Mouse (Mus musculus): ENCODE measurements around the gene Nprl2. TPM values are rescaled to one million over a fixed set of nuclear protein-coding genes. Genes with fewer than 3 reads are reported as not detected.

The Nprl2 gene
- polyA plus RNA-seq, 1 experiment from 2014 or later = 36.7 TPM

GRCm38 (mm10) chr9:107541005-107541404 is 1.0 kb upstream of the Nprl2 start:
- peaks cover 63% of the 10 kb centered on the region for H3K36me3 ChIP-seq (replicated peaks)
- 38% methylated on average over 10 of the region's 10 CpGs for WGBS
- no peaks in the 10 kb centered on the region for H3K27me3 ChIP-seq (ENCODE audit: poor library complexity, severe bottlenecking)
- peaks cover 53% of the 10 kb centered on the region for H3K4me1 ChIP-seq
- no peak for DNase-seq (ENCODE audit: extremely low spot score, low spot score)
- peak overlapping the region; percentile 70 for H3K4me3 ChIP-seq
- H3K9me3 ChIP-seq = no peaks in the 10 kb centered on the region
- 0 out of 2 replicates have a peak overlapping the region, but pooled peaks have one; percentile 87 for H3K27ac ChIP-seq

GRCm38 (mm10) chr9:107542352-107542686 is 293 bp downstream of the Nprl2 start:
- no peak for DNase-seq (ENCODE audit: extremely low spot score, low spot score)
- H3K4me3 ChIP-seq = peak overlapping the region; percentile 70
- peaks cover 1% of the 10 kb centered on the region; the same call in 1 of the 2 replicates for H3K27me3 ChIP-seq (ENCODE audit: poor library complexity, severe bottlenecking)
- H3K36me3 ChIP-seq (replicated peaks) = peaks cover 54% of the 10 kb centered on the region
- H3K4me1 ChIP-seq = peaks cover 53% of the 10 kb centered on the region
- no peaks in the 10 kb centered on the region for H3K9me3 ChIP-seq
- H3K27ac ChIP-seq = peak overlapping the region; percentile 87
- WGBS = under 1% methylated on average over 11 of the region's 11 CpGs

GRCm38 (mm10) chr9:107542721-107543120 is 695 bp downstream of the Nprl2 start:
- peaks cover 50% of the 10 kb centered on the region for H3K36me3 ChIP-seq (replicated peaks)
- H3K9me3 ChIP-seq = no peaks in the 10 kb centered on the region
- peaks cover 5% of the 10 kb centered on the region for H3K27me3 ChIP-seq (ENCODE audit: poor library complexity, severe bottlenecking)
- H3K27ac ChIP-seq = peak overlapping the region; percentile 87; the same call in 1 of the 2 replicates
- H3K4me1 ChIP-seq = peaks cover 53% of the 10 kb centered on the region
- peak overlapping the region; percentile 70 for H3K4me3 ChIP-seq
- DNase-seq (ENCODE audit: extremely low spot score, low spot score) = no peak
- WGBS = 52% methylated on average over 8 of the region's 8 CpGs

GRCm38 (mm10) chr9:107543299-107543698 is 1.3 kb downstream of the Nprl2 start:
- Histone ChIP-seq H3K36me3 (replicated peaks) (peaks cover 44% of the 10 kb centered on the region), H3K4me3 (peak overlapping the region; percentile 70; the same call in 1 of the 2 replicates), H3K27ac (no peak overlapping the region), H3K27me3 (ENCODE audit: poor library complexity, severe bottlenecking) (peaks cover 11% of the 10 kb centered on the region), H3K4me1 (peaks cover 59% of the 10 kb centered on the region), H3K9me3 (no peaks in the 10 kb centered on the region)
- WGBS = 87% methylated on average over 11 of the region's 11 CpGs
- no peak for DNase-seq (ENCODE audit: extremely low spot score, low spot score)

GRCm38 (mm10) chr9:107544196-107544700 is 2.2 kb downstream of the Nprl2 start:
- H3K27me3 ChIP-seq (ENCODE audit: poor library complexity, severe bottlenecking) = peaks cover 20% of the 10 kb centered on the region
- no peak for DNase-seq (ENCODE audit: extremely low spot score, low spot score)
- no peaks in the 10 kb centered on the region for H3K9me3 ChIP-seq
- H3K4me1 ChIP-seq = peaks cover 59% of the 10 kb centered on the region
- no peak overlapping the region for H3K27ac ChIP-seq
- WGBS = 94% methylated on average over 17 of the region's 17 CpGs
- H3K4me3 ChIP-seq = no peak overlapping the region; the same call in 1 of the 2 replicates
- peaks cover 35% of the 10 kb centered on the region for H3K36me3 ChIP-seq (replicated peaks)

GRCm38 (mm10) chr9:107544729-107545128 is 2.7 kb downstream of the Nprl2 start:
- H3K27ac ChIP-seq = no peak overlapping the region
- peaks cover 25% of the 10 kb centered on the region for H3K27me3 ChIP-seq (ENCODE audit: poor library complexity, severe bottlenecking)
- no peak overlapping the region for H3K4me3 ChIP-seq
- H3K4me1 ChIP-seq = peaks cover 61% of the 10 kb centered on the region
- no peaks in the 10 kb centered on the region for H3K9me3 ChIP-seq
- H3K36me3 ChIP-seq (replicated peaks) = peaks cover 30% of the 10 kb centered on the region
- DNase-seq (ENCODE audit: extremely low spot score, low spot score) = no peak
- 96% methylated on average over 12 of the region's 12 CpGs for WGBS

GRCm38 (mm10) chr9:107545199-107545598 is 3.2 kb downstream of the Nprl2 start:
- peaks cover 63% of the 10 kb centered on the region for H3K4me1 ChIP-seq
- 85% methylated on average over 10 of the region's 10 CpGs for WGBS
- no peaks in the 10 kb centered on the region for H3K9me3 ChIP-seq
- H3K27me3 ChIP-seq (ENCODE audit: poor library complexity, severe bottlenecking) = peaks cover 30% of the 10 kb centered on the region
- H3K4me3 ChIP-seq = peak overlapping the region; percentile 16; the same call in 1 of the 2 replicates
- H3K36me3 ChIP-seq (replicated peaks) = peaks cover 25% of the 10 kb centered on the region
- no peak overlapping the region for H3K27ac ChIP-seq
- no peak for DNase-seq (ENCODE audit: extremely low spot score, low spot score)

- H3K27me3 ChIP-seq (ENCODE audit: poor library complexity, severe bottlenecking) = peaks cover 34% of the 10 kb centered on the region
- peak overlapping the region; percentile 16; the same call in 1 of the 2 replicates for H3K4me3 ChIP-seq
- 5% methylated on average over 3 of the region's 3 CpGs for WGBS
- peaks cover 63% of the 10 kb centered on the region for H3K4me1 ChIP-seq
- DNase-seq (ENCODE audit: extremely low spot score, low spot score) = peak; percentile 77
- no peaks in the 10 kb centered on the region for H3K9me3 ChIP-seq
- H3K36me3 ChIP-seq (replicated peaks) = peaks cover 23% of the 10 kb centered on the region
- no peak overlapping the region for H3K27ac ChIP-seq
Measured at GRCm38 (mm10) chr9:107545602-107546001, 3.6 kb downstream of the Nprl2 start.

GRCm38 (mm10) chr9:107547026-107547425 is 5.0 kb downstream of the Nprl2 start, which contains the start of gene Zmynd10:
TSS of gene Zmynd10 (plus strand) at chr9:107547298.
- peaks cover 23% of the 10 kb centered on the region for H3K36me3 ChIP-seq (replicated peaks)
- peaks cover 48% of the 10 kb centered on the region for H3K27me3 ChIP-seq (ENCODE audit: poor library complexity, severe bottlenecking)
- peak; percentile 91 for DNase-seq (ENCODE audit: extremely low spot score, low spot score)
- H3K9me3 ChIP-seq = no peaks in the 10 kb centered on the region
- peak within 1 kb of the TSS; percentile 42 for H3K4me3 ChIP-seq
- WGBS = 5% methylated on average over 20 of the region's 20 CpGs
- H3K4me1 ChIP-seq = peaks cover 66% of the 10 kb centered on the region
- H3K27ac ChIP-seq = peak within 1 kb of the TSS; percentile 59

GRCm38 (mm10) chr9:107547957-107548356 is 5.9 kb downstream of the Nprl2 start:
- no peak for DNase-seq (ENCODE audit: extremely low spot score, low spot score)
- H3K9me3 ChIP-seq = no peaks in the 10 kb centered on the region
- peaks cover 66% of the 10 kb centered on the region for H3K4me1 ChIP-seq
- 79% methylated on average over 5 of the region's 5 CpGs for WGBS
- 0 out of 2 replicates have a peak overlapping the region, but pooled peaks have one; percentile 35 for H3K27ac ChIP-seq
- H3K27me3 ChIP-seq (ENCODE audit: poor library complexity, severe bottlenecking) = peaks cover 58% of the 10 kb centered on the region
- H3K4me3 ChIP-seq = no peak overlapping the region
- H3K36me3 ChIP-seq (replicated peaks) = peaks cover 23% of the 10 kb centered on the region

- Histone ChIP-seq H3K4me3 (no peak overlapping the region), H3K4me1 (peaks cover 70% of the 10 kb centered on the region), H3K27me3 (ENCODE audit: poor library complexity, severe bottlenecking) (peaks cover 61% of the 10 kb centered on the region), H3K27ac (peak overlapping the region; percentile 9; the same call in 1 of the 2 replicates), H3K9me3 (no peaks in the 10 kb centered on the region), H3K36me3 (replicated peaks) (peaks cover 16% of the 10 kb centered on the region)
- DNase-seq (ENCODE audit: extremely low spot score, low spot score) = no peak
- 90% methylated on average over 10 of the region's 10 CpGs for WGBS
Measured at GRCm38 (mm10) chr9:107548820-107549219, 6.8 kb downstream of the Nprl2 start.

- no peaks in the 10 kb centered on the region for H3K9me3 ChIP-seq
- 89% methylated on average over 20 of the region's 20 CpGs for WGBS
- DNase-seq (ENCODE audit: extremely low spot score, low spot score) = no peak
- H3K4me1 ChIP-seq = peaks cover 74% of the 10 kb centered on the region
- H3K4me3 ChIP-seq = no peak overlapping the region
- H3K36me3 ChIP-seq (replicated peaks) = peaks cover 10% of the 10 kb centered on the region
- peaks cover 61% of the 10 kb centered on the region for H3K27me3 ChIP-seq (ENCODE audit: poor library complexity, severe bottlenecking)
- peak overlapping the region; percentile 9; the same call in 1 of the 2 replicates for H3K27ac ChIP-seq
Measured at GRCm38 (mm10) chr9:107549297-107550074, 7.5 kb downstream of the Nprl2 start.
